Mouse (Mus musculus) megakaryocyte, embryonic 14.5 days (primary cell): ENCODE measurements at regions not wholly inside any gene's neighbourhood (a gene's known extent, or its start where the extent isn't known, plus 50 kb on each side); places are given as distances from the start of the nearest gene placed in this dataset.

ENCODE experiments used
- FLI1 ChIP-seq: IDR thresholded peaks from 2 replicates; pipeline ENCODE4 v1.6.1; 2012; ENCODE audit warnings: low read length, inconsistent platforms, mixed read lengths
- GATA1 ChIP-seq: IDR thresholded peaks from 3 replicates; pipeline ENCODE4 v1.6.1; 2012; ENCODE audit warnings: mixed read lengths, low read length, inconsistent platforms, borderline replicate concordance

GRCm38 (mm10) chr1:193510066-193510793 lies 140.1 kb upstream of the Camk1g start:
- no peak for TF ChIP-seq GATA1
- no peak for TF ChIP-seq FLI1
